Mouse (Mus musculus) liver, embryonic 11.5 days (tissue): ENCODE measurements around the gene Kctd12b. TPM values are rescaled to one million over a fixed set of nuclear protein-coding genes. Genes with fewer than 3 reads are reported as not detected.

ENCODE experiments used
- ATAC-seq: fragments of 200-750 bp; cut with Nextera tagmentation; replicated peaks from 2 replicates; pipeline ENCODE4 v1.8.0; 2017; ENCODE audit warnings: moderate number of reproducible peaks, mild to moderate bottlenecking, moderate TSS enrichment, moderate library complexity; ENCODE audit not compliant: low FRiP score
- DNase-seq: peaks from one replicate; pipeline ENCODE4 v3.0.0-alpha.2; 2017; ENCODE audit warnings: low spot score
- H3K27ac ChIP-seq: fragments of 300-500 bp; sonication (generic); 2 replicates; pipeline ENCODE4 v1.5.1; 2014; ENCODE audit warnings: mild to moderate bottlenecking, low read depth, low read length, control low read depth
- H3K27me3 ChIP-seq: fragments of 300-500 bp; sonication (generic); replicated peaks from 2 replicates; pipeline ENCODE4 v1.6.1; 2014; ENCODE audit warnings: low read length, mixed read lengths; ENCODE audit not compliant: control insufficient read depth, insufficient read depth
- H3K36me3 ChIP-seq: fragments of 300-500 bp; sonication (generic); 2 replicates; pipeline ENCODE4 v1.6.1; 2014; ENCODE audit warnings: mild to moderate bottlenecking, low read length, moderate library complexity, mixed read lengths; ENCODE audit not compliant: control insufficient read depth, insufficient read depth
- H3K4me1 ChIP-seq: fragments of 300-500 bp; sonication (generic); replicated peaks from 2 replicates; pipeline ENCODE4 v1.6.1; 2014; ENCODE audit warnings: low read length, mixed read lengths; ENCODE audit not compliant: control insufficient read depth, insufficient read depth
- H3K4me2 ChIP-seq: fragments of 300-500 bp; sonication (generic); 2 replicates; pipeline ENCODE4 v1.6.1; 2014; ENCODE audit warnings: mild to moderate bottlenecking, control low read depth, moderate library complexity
- H3K4me3 ChIP-seq: fragments of 300-500 bp; sonication (generic); 2 replicates; pipeline ENCODE4 v1.5.1; 2014; ENCODE audit warnings: low read depth, low read length, control low read depth
- H3K9ac ChIP-seq: fragments of 300-500 bp; sonication (generic); 2 replicates; pipeline ENCODE4 v1.6.1; 2014; ENCODE audit warnings: low read depth, low read length, control low read depth
- H3K9me3 ChIP-seq: fragments of 300-500 bp; sonication (generic); 2 replicates; pipeline ENCODE4 v1.6.1; 2016; ENCODE audit warnings: low read length, inconsistent platforms, mixed read lengths; ENCODE audit not compliant: control insufficient read depth
- WGBS: fragments of 180-500 bp; shearing (Covaris S2); extraction: QIAGEN DNeasy Blood & Tissue Kit; methylation state at CpG from one replicate; pipeline ENCODE4 v1.1.7; 2014; 5-methylcytosine and 5-hydroxymethylcytosine counted together
- polyA plus RNA-seq: library from polyadenylated mRNA; unstranded; fragments of >200 nt; fragmentation: Nextera tagmentation; extraction: Ambion mirVana; gene quantifications from 2 replicates; pipeline ENCODE4 v1.2.1, GENCODE M21; 2014

The Kctd12b gene
- 1.0 and 1.2 TPM in 2 replicates for polyA plus RNA-seq

DNA sequence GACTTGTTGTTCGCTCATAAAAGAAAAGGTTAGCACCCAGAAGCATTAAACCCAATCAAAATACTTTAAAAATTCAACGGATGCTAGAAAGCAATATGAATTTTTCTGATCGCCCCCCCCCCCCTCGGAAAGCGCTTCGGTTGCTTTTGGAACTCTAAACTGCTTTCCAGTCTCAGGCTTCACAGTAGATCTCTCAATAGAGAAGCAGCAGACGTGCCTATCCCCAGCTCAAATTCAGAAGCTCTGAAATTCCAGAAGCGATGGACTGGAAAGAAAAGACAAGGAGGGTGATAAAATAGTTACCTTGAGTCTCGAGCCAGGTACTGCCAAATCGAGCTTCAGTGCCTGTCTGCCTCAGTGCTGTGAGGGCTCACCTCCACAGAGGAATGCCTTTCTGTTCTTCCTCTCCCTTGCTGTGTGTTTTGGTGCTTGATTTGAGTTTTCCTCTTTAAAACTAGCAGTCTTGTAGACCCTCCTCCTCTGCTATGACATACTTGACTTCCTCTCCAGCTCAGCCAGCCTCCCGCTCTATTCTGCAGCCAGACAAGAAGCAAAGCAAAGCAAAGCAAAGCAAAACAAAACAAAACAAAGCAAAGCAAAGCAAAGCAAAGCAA lies at the start of gene Kctd12b:
Kctd12b (minus strand) TSS at position 610 of the 614 bp plus-strand sequence.
- no peaks in the 10 kb centered on the region for H3K27me3 ChIP-seq
- ATAC-seq = no peak
- no peaks in the 10 kb centered on the region for H3K9me3 ChIP-seq
- no peaks in the 10 kb centered on the region for H3K36me3 ChIP-seq
- H3K4me2 ChIP-seq = peak within 1 kb of the TSS; percentile 43
- peak within 1 kb of the TSS; percentile 26 for H3K4me3 ChIP-seq
- no peak within 1 kb of the TSS for H3K27ac ChIP-seq
- WGBS = 30% methylated on average over 11 of the region's 11 CpGs
- no peaks in the 10 kb centered on the region for H3K4me1 ChIP-seq
- no peak for DNase-seq
- no peak within 1 kb of the TSS for H3K9ac ChIP-seq

- 90% methylated on average over 3 of the region's 3 CpGs for WGBS
- no peak overlapping the region for H3K9ac ChIP-seq
- H3K4me2 ChIP-seq = no peak overlapping the region
- DNase-seq = no peak
- no peaks in the 10 kb centered on the region for H3K4me1 ChIP-seq
- H3K36me3 ChIP-seq = no peaks in the 10 kb centered on the region
- no peak overlapping the region for H3K4me3 ChIP-seq
- no peak for ATAC-seq
- H3K9me3 ChIP-seq = no peaks in the 10 kb centered on the region
- no peaks in the 10 kb centered on the region for H3K27me3 ChIP-seq
- no peak overlapping the region for H3K27ac ChIP-seq
Measured at GRCm38 (mm10) chrX:153742493-153742892, 46.3 kb upstream of the Kctd12b start.

- no peak overlapping the region for H3K27ac ChIP-seq
- no peak for ATAC-seq
- WGBS = 82% methylated on average over 4 of the region's 4 CpGs
- no peak overlapping the region for H3K4me3 ChIP-seq
- no peak for DNase-seq
- no peak overlapping the region for H3K9ac ChIP-seq
- H3K27me3 ChIP-seq = no peaks in the 10 kb centered on the region
- H3K4me1 ChIP-seq = no peaks in the 10 kb centered on the region
- no peak overlapping the region for H3K4me2 ChIP-seq
- H3K9me3 ChIP-seq = no peaks in the 10 kb centered on the region
- no peaks in the 10 kb centered on the region; the same call in 1 of the 2 replicates for H3K36me3 ChIP-seq
Measured at GRCm38 (mm10) chrX:153735697-153736096, 39.5 kb upstream of the Kctd12b start.

GRCm38 (mm10) chrX:153724400-153724799 lies 28.2 kb upstream of the Kctd12b start:
- Histone ChIP-seq H3K4me3 (peak overlapping the region; percentile 59), H3K27ac (no peak overlapping the region), H3K4me1 (no peaks in the 10 kb centered on the region), H3K36me3 (no peaks in the 10 kb centered on the region), H3K4me2 (peak overlapping the region; percentile 59), H3K9ac (no peak overlapping the region), H3K27me3 (no peaks in the 10 kb centered on the region), H3K9me3 (no peaks in the 10 kb centered on the region)
- ATAC-seq (peak; percentile 19; the same call in 1 of the 2 replicates), DNase-seq (no peak)
- 45% methylated on average over 3 of the region's 3 CpGs for WGBS

GRCm38 (mm10) chrX:153723110-153723916 lies 27.1 kb upstream of the Kctd12b start, which contains the start of gene Nbdy:
Nbdy (plus strand) TSS chrX:153723590.
- ATAC-seq = peak; percentile 92
- no peaks in the 10 kb centered on the region for H3K36me3 ChIP-seq
- 0 out of 2 replicates have a peak within 1 kb of the TSS, but pooled peaks have one; percentile 13 for H3K27ac ChIP-seq
- 7% methylated on average over 32 of the region's 32 CpGs for WGBS
- no peaks in the 10 kb centered on the region for H3K27me3 ChIP-seq
- H3K4me2 ChIP-seq = peak within 1 kb of the TSS; percentile 59
- H3K9ac ChIP-seq = peak within 1 kb of the TSS; percentile 70
- no peaks in the 10 kb centered on the region for H3K4me1 ChIP-seq
- no peaks in the 10 kb centered on the region for H3K9me3 ChIP-seq
- H3K4me3 ChIP-seq = peak within 1 kb of the TSS; percentile 59
- DNase-seq = peak; percentile 56

DNA sequence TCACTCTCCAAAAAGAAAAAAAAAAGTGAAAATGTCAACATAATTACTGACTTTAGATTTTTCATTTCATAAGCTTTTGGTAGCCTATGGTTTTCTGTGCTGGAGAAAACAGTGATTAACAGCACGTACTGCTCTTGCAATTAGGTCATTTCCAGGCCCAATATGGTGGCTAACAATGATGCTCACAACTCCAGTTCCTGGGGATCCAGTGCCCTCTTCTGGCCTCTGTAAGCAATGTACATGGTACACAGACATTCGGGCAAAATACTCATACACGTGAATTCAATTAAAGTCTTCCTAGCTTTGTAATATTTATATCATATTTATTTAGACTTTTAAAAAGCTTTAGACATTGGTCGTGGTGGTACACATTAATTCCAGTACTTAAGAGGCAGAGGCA lies 23.4 kb upstream of the Kctd12b start:
- 31% methylated on average over 4 of the region's 4 CpGs for WGBS
- no peak overlapping the region for H3K4me3 ChIP-seq
- H3K27me3 ChIP-seq = no peaks in the 10 kb centered on the region
- ATAC-seq = no peak
- H3K27ac ChIP-seq = no peak overlapping the region
- no peak for DNase-seq
- H3K4me2 ChIP-seq = no peak overlapping the region
- H3K4me1 ChIP-seq = no peaks in the 10 kb centered on the region
- no peaks in the 10 kb centered on the region for H3K9me3 ChIP-seq
- H3K9ac ChIP-seq = no peak overlapping the region
- no peaks in the 10 kb centered on the region for H3K36me3 ChIP-seq

- 64% methylated on average over 2 of the region's 2 CpGs for WGBS
- H3K27ac ChIP-seq = no peak overlapping the region
- DNase-seq = no peak
- no peak overlapping the region for H3K4me3 ChIP-seq
- H3K9me3 ChIP-seq = no peaks in the 10 kb centered on the region
- H3K27me3 ChIP-seq = no peaks in the 10 kb centered on the region
- H3K4me1 ChIP-seq = no peaks in the 10 kb centered on the region
- ATAC-seq = no peak
- H3K4me2 ChIP-seq = no peak overlapping the region
- no peak overlapping the region for H3K9ac ChIP-seq
- H3K36me3 ChIP-seq = no peaks in the 10 kb centered on the region
Measured at GRCm38 (mm10) chrX:153716716-153717115, 20.5 kb upstream of the Kctd12b start.

DNA sequence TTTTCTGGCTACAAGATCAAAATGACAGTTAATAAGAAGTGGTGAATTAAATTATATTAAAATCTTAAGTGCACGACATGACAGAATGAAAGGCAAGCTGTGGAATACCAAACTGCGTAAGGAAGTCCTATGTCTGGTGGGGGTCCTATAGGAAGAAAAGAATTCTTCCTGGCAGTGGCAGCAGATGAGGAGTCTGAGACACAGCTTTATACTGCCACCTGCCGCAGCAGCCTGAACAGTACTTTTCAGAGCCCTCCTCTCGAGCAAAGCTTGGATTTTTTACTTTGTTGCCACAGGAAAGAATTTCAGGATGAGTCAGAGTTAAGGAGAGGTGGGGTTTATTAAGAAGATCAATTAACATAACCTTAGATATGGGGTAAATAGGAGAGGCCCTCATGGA lies 11.5 kb upstream of the Kctd12b start:
- no peaks in the 10 kb centered on the region for H3K36me3 ChIP-seq
- DNase-seq (no peak), ATAC-seq (no peak)
- H3K4me3 ChIP-seq = no peak overlapping the region
- 33% methylated on average over 4 of the region's 4 CpGs for WGBS
- no peaks in the 10 kb centered on the region for H3K9me3 ChIP-seq
- H3K4me2 ChIP-seq = no peak overlapping the region
- no peaks in the 10 kb centered on the region; the same call in 1 of the 2 replicates for H3K27me3 ChIP-seq
- H3K27ac ChIP-seq = no peak overlapping the region
- H3K4me1 ChIP-seq = no peaks in the 10 kb centered on the region
- H3K9ac ChIP-seq = no peak overlapping the region
